Mouse (Mus musculus) C2C12 (cell line): Measurements from ENCODE around the gene Aak1.

Experiments
- CEBPB ChIP-seq: IDR thresholded peaks from one replicate; pipeline ENCODE4 v1.6.1; 2011; ENCODE audit warnings: low read depth, mild to moderate bottlenecking, control low read depth, moderate library complexity
- CTCF ChIP-seq: IDR thresholded peaks from one replicate; pipeline ENCODE4 v1.5.1; 2011; ENCODE audit not compliant: control insufficient read depth, insufficient read depth, insufficient read length
- FOSL1 ChIP-seq: IDR thresholded peaks from one replicate; pipeline ENCODE4 v1.8.0; 2011; ENCODE audit warnings: mild to moderate bottlenecking, low read length; ENCODE audit not compliant: poor library complexity, insufficient read depth, severe bottlenecking
- MAX ChIP-seq: IDR thresholded peaks from one replicate; pipeline ENCODE4 v1.6.1; 2011; ENCODE audit warnings: mild to moderate bottlenecking, control low read depth
- MYOD1 ChIP-seq: IDR thresholded peaks from one replicate; pipeline ENCODE4 v1.6.1; 2011; ENCODE audit warnings: low read depth; ENCODE audit not compliant: control insufficient read depth, insufficient read length
- MYOG ChIP-seq: IDR thresholded peaks from one replicate; pipeline ENCODE4 v1.6.1; 2011; ENCODE audit not compliant: control insufficient read depth, insufficient read length; ENCODE audit errors: extremely low read depth
- USF1 ChIP-seq: IDR thresholded peaks from one replicate; pipeline ENCODE4 v1.6.1; 2011; ENCODE audit warnings: low read depth, mild to moderate bottlenecking, control low read depth, moderate library complexity

GRCm38 (mm10) chr6:86994254-86994653, 144.9 kb downstream of the Aak1 start:
- TF ChIP-seq CEBPB (no peak), CTCF (no peak), MAX (no peak), FOSL1 (no peak), MYOD1 (no peak), USF1 (no peak), MYOG (no peak)
